Mouse (Mus musculus) forebrain, embryonic 15.5 days (tissue): ENCODE measurements around the gene Iffo2. TPM values are rescaled to one million over a fixed set of nuclear protein-coding genes. Genes with fewer than 3 reads are reported as not detected.

Experiments used
- microRNA-seq: library from miRNA; unstranded; fragments of <30 nt; microRNA quantifications from one replicate; pipeline ENCODE4, GENCODE M21; 2016
- polyA plus RNA-seq: library from polyadenylated mRNA; unstranded; fragments of >200 nt; fragmentation: Nextera tagmentation; extraction: Ambion mirVana; gene quantifications from 2 replicates; pipeline ENCODE4 v1.2.1, GENCODE M21; 2015

Gene Iffo2
- polyA plus RNA-seq, 1 experiment from 2014 or later, result 5.7 TPM

Small RNA genes lying within 50 kb of the gene (microRNA-seq; reads per million reads assigned to microRNA genes)
- gene Gm25571, result not detected
- gene Mir7020, result not detected

Other genes starting within 250 kb of the Iffo2 start
- gene Pqlc2, start 219.8 kb upstream of the Iffo2 start, polyA plus RNA-seq, result 10.5 and 10.6 TPM in 2 replicates
- gene Akr7a5, start 219.8 kb upstream of the Iffo2 start, polyA plus RNA-seq, result 57.3 and 60.2 TPM in 2 replicates
- 109 and 115 TPM in 2 replicates for gene Mrto4, start 178.0 kb upstream of the Iffo2 start, polyA plus RNA-seq
- gene Emc1, start 178.0 kb upstream of the Iffo2 start, polyA plus RNA-seq, result 37.9 and 38.8 TPM in 2 replicates
- 79.5 and 85.6 TPM in 2 replicates for gene Ubr4, start 177.9 kb upstream of the Iffo2 start, polyA plus RNA-seq
- not detected in 2 replicates for gene Gm21969, start 72.6 kb downstream of the Iffo2 start, polyA plus RNA-seq
- gene Aldh4a1, start 92.3 kb downstream of the Iffo2 start, polyA plus RNA-seq, result 27.7 and 29.5 TPM in 2 replicates
- not detected in 2 replicates for gene Tas1r2, start 123.0 kb downstream of the Iffo2 start, polyA plus RNA-seq